Mouse (Mus musculus) limb, embryonic 15.5 days (tissue): ENCODE data around the gene Zfp341. TPM values are rescaled to one million over a fixed set of nuclear protein-coding genes. Genes with fewer than 3 reads are reported as not detected.

ENCODE experiments used
- ATAC-seq: fragments of 200-750 bp; cut with Nextera tagmentation; 2 replicates; pipeline ENCODE4 v1.8.0; 2017; ENCODE audit warnings: low read depth, moderate TSS enrichment; ENCODE audit not compliant: insufficient number of reproducible peaks, low FRiP score, low TSS enrichment
- H3K27ac ChIP-seq: fragments of 300-500 bp; sonication (generic); 2 replicates; pipeline ENCODE4 v1.5.1; 2015; ENCODE audit warnings: moderate library complexity, mild to moderate bottlenecking, inconsistent platforms
- H3K27me3 ChIP-seq: fragments of 300-500 bp; sonication (generic); 2 replicates; pipeline ENCODE4 v1.6.1; 2015; ENCODE audit warnings: inconsistent platforms
- H3K36me3 ChIP-seq: fragments of 300-500 bp; sonication (generic); 2 replicates; pipeline ENCODE4 v1.6.1; 2015; ENCODE audit warnings: inconsistent platforms
- H3K4me1 ChIP-seq: fragments of 300-500 bp; sonication (generic); 2 replicates; pipeline ENCODE4 v1.6.1; 2015; ENCODE audit warnings: inconsistent platforms
- H3K4me2 ChIP-seq: fragments of 300-500 bp; sonication (generic); 2 replicates; pipeline ENCODE4 v1.6.1; 2015; ENCODE audit warnings: mild to moderate bottlenecking, inconsistent platforms
- H3K4me3 ChIP-seq: fragments of 300-500 bp; sonication (generic); 2 replicates; pipeline ENCODE4 v1.5.1; 2015; ENCODE audit warnings: mild to moderate bottlenecking, inconsistent platforms
- H3K9ac ChIP-seq: fragments of 300-500 bp; sonication (generic); 2 replicates; pipeline ENCODE4 v1.6.1; 2015; ENCODE audit warnings: inconsistent platforms
- H3K9me3 ChIP-seq: fragments of 300-500 bp; sonication (generic); 2 replicates; pipeline ENCODE4 v1.6.1; 2016; ENCODE audit warnings: inconsistent platforms
- WGBS: fragments of 180-500 bp; shearing (Covaris S2); methylation state at CpG from one replicate; pipeline ENCODE4 v1.1.7; 2015; 5-methylcytosine and 5-hydroxymethylcytosine counted together
- polyA plus RNA-seq: library from polyadenylated mRNA; unstranded; fragments of >200 nt; fragmentation: Nextera tagmentation; extraction: Ambion mirVana; gene quantifications from 2 replicates; pipeline ENCODE4 v1.2.1, GENCODE M21; 2015

The Zfp341 gene
- polyA plus RNA-seq, 1 experiment from 2014 or later: 1.2 TPM

- H3K27ac ChIP-seq: no peak overlapping the region
- no peak overlapping the region for H3K4me2 ChIP-seq
- H3K36me3 ChIP-seq: peaks cover 17% of the 10 kb centered on the region
- H3K4me3 ChIP-seq: no peak overlapping the region
- H3K9ac ChIP-seq: no peak overlapping the region
- H3K27me3 ChIP-seq: no peaks in the 10 kb centered on the region
- no peaks in the 10 kb centered on the region for H3K9me3 ChIP-seq
- 93% methylated on average over 7 of the region's 7 CpGs for WGBS
- no peak for ATAC-seq
- H3K4me1 ChIP-seq: no peaks in the 10 kb centered on the region; the same call in 1 of the 2 replicates
Measured at GRCm38 (mm10) chr2:154684901-154685470, 71.9 kb downstream of the Zfp341 start.

- no peak overlapping the region for H3K4me2 ChIP-seq
- no peaks in the 10 kb centered on the region; the same call in 1 of the 2 replicates for H3K4me1 ChIP-seq
- ATAC-seq: no peak
- peaks cover 25% of the 10 kb centered on the region for H3K36me3 ChIP-seq
- no peak overlapping the region for H3K4me3 ChIP-seq
- H3K9me3 ChIP-seq: no peaks in the 10 kb centered on the region
- no peak overlapping the region for H3K9ac ChIP-seq
- WGBS: 84% methylated on average over 3 of the region's 3 CpGs
- H3K27ac ChIP-seq: no peak overlapping the region
- no peaks in the 10 kb centered on the region for H3K27me3 ChIP-seq
Measured at GRCm38 (mm10) chr2:154685772-154686171, 72.7 kb downstream of the Zfp341 start.

- Histone ChIP-seq H3K9ac (no peak overlapping the region), H3K36me3 (peaks cover 34% of the 10 kb centered on the region), H3K4me2 (no peak overlapping the region), H3K27ac (no peak overlapping the region), H3K4me3 (no peak overlapping the region), H3K9me3 (no peaks in the 10 kb centered on the region), H3K27me3 (no peaks in the 10 kb centered on the region), H3K4me1 (no peaks in the 10 kb centered on the region; the same call in 1 of the 2 replicates)
- WGBS: 79% methylated on average over 3 of the region's 3 CpGs
- no peak for ATAC-seq
Measured at GRCm38 (mm10) chr2:154686819-154687218, 73.7 kb downstream of the Zfp341 start.

- WGBS: 89% methylated on average over 14 of the region's 14 CpGs
- no peak overlapping the region for H3K4me3 ChIP-seq
- H3K4me1 ChIP-seq: no peaks in the 10 kb centered on the region
- H3K27ac ChIP-seq: no peak overlapping the region
- H3K4me2 ChIP-seq: no peak overlapping the region
- no peak overlapping the region for H3K9ac ChIP-seq
- peaks cover 51% of the 10 kb centered on the region for H3K36me3 ChIP-seq
- H3K27me3 ChIP-seq: no peaks in the 10 kb centered on the region
- no peaks in the 10 kb centered on the region for H3K9me3 ChIP-seq
- no peak for ATAC-seq
Measured at GRCm38 (mm10) chr2:154689391-154689790, 76.3 kb downstream of the Zfp341 start.

- Histone ChIP-seq H3K4me3 (no peak overlapping the region), H3K27me3 (no peaks in the 10 kb centered on the region), H3K27ac (no peak overlapping the region), H3K36me3 (peaks cover 57% of the 10 kb centered on the region), H3K4me2 (no peak overlapping the region), H3K9me3 (no peaks in the 10 kb centered on the region), H3K4me1 (no peaks in the 10 kb centered on the region), H3K9ac (no peak overlapping the region)
- WGBS: 93% methylated on average over 5 of the region's 5 CpGs
- ATAC-seq: no peak
Measured at GRCm38 (mm10) chr2:154690959-154691358, 77.9 kb downstream of the Zfp341 start.

GRCm38 (mm10) chr2:154693186-154693940 lies 80.3 kb downstream of the Zfp341 start:
- Histone ChIP-seq H3K36me3 (peaks cover 64% of the 10 kb centered on the region), H3K9ac (no peak overlapping the region), H3K4me3 (no peak overlapping the region), H3K4me1 (0 out of 2 replicates have a peak, but pooled peaks cover 5% of the 10 kb centered on the region), H3K9me3 (no peaks in the 10 kb centered on the region), H3K27ac (0 out of 2 replicates have a peak overlapping the region, but pooled peaks have one; percentile 33), H3K4me2 (no peak overlapping the region), H3K27me3 (no peaks in the 10 kb centered on the region)
- 67% methylated on average over 11 of the region's 11 CpGs for WGBS
- peak; percentile 31; the same call in 1 of the 2 replicates for ATAC-seq

GRCm38 (mm10) chr2:154693941-154694256 lies 80.8 kb downstream of the Zfp341 start:
- Histone ChIP-seq H3K36me3 (peaks cover 64% of the 10 kb centered on the region), H3K27me3 (no peaks in the 10 kb centered on the region), H3K9me3 (no peaks in the 10 kb centered on the region), H3K9ac (no peak overlapping the region), H3K4me1 (0 out of 2 replicates have a peak, but pooled peaks cover 5% of the 10 kb centered on the region), H3K4me2 (no peak overlapping the region), H3K27ac (no peak overlapping the region), H3K4me3 (no peak overlapping the region)
- ATAC-seq: peak; percentile 9; the same call in 1 of the 2 replicates
- 79% methylated on average over 12 of the region's 12 CpGs for WGBS

- Histone ChIP-seq H3K9ac (no peak overlapping the region), H3K4me1 (0 out of 2 replicates have a peak, but pooled peaks cover 5% of the 10 kb centered on the region), H3K27ac (no peak overlapping the region), H3K4me3 (no peak overlapping the region), H3K27me3 (no peaks in the 10 kb centered on the region), H3K4me2 (no peak overlapping the region), H3K36me3 (peaks cover 49% of the 10 kb centered on the region), H3K9me3 (no peaks in the 10 kb centered on the region)
- ATAC-seq: no peak
- WGBS: 69% methylated on average over 8 of the region's 8 CpGs
Measured at GRCm38 (mm10) chr2:154695690-154696089, 82.6 kb downstream of the Zfp341 start.

Other genes starting within 250 kb of the Zfp341 start
- 15.9 and 18.1 TPM in 2 replicates for gene Cdk5rap1, start 240.3 kb upstream of the Zfp341 start, polyA plus RNA-seq
- gene Snta1, start 205.2 kb upstream of the Zfp341 start, polyA plus RNA-seq: 10.2 and 14.5 TPM in 2 replicates
- 37.7 and 41.3 TPM in 2 replicates for gene Cbfa2t2, start 176.8 kb upstream of the Zfp341 start, polyA plus RNA-seq
- gene 1700003F12Rik, start 66.2 kb upstream of the Zfp341 start, polyA plus RNA-seq: 0.67 and 0.71 TPM in 2 replicates
- gene Actl10, start 61.5 kb upstream of the Zfp341 start, polyA plus RNA-seq: 0.19 and 0.37 TPM in 2 replicates
- 3.7 and 4.0 TPM in 2 replicates for gene Necab3, start 54.4 kb upstream of the Zfp341 start, polyA plus RNA-seq
- 18.3 and 23.1 TPM in 2 replicates for gene E2f1, start 43.4 kb upstream of the Zfp341 start, polyA plus RNA-seq
- 30.8 and 32.3 TPM in 2 replicates for gene Pxmp4, start 9.6 kb upstream of the Zfp341 start, polyA plus RNA-seq
- 0.67 TPM in 1 of 2 replicates, not detected in the other for gene 4930519P11Rik, start 140 bp downstream of the Zfp341 start, polyA plus RNA-seq
- 31.6 and 36.9 TPM in 2 replicates for gene Chmp4b, start 38.4 kb downstream of the Zfp341 start, polyA plus RNA-seq
- not detected in 2 replicates for gene Gm14214, start 156.7 kb downstream of the Zfp341 start, polyA plus RNA-seq
- 40.2 and 53.6 TPM in 2 replicates for gene Raly, start 177.8 kb downstream of the Zfp341 start, polyA plus RNA-seq
- 16.4 and 21.4 TPM in 2 replicates for gene a, start 178.1 kb downstream of the Zfp341 start, polyA plus RNA-seq